Mouse (Mus musculus) spleen, adult 2 months (tissue): ENCODE results near the gene Tmem132d. TPM values are rescaled to one million over a fixed set of nuclear protein-coding genes. Genes with fewer than 3 reads are reported as not detected.

Experiments
- DNase-seq, 2 experiments: peaks; one replicate each; pipeline versions ENCODE4 v3.0.0 to v3.0.0-alpha.2; 2012 to 2021; ENCODE audit warnings: low spot score in 2 of 2, low read depth in 1 of 2
- H3K27ac ChIP-seq: fragments of 200-500 bp; 2 replicates; pipeline ENCODE4 v1.5.1; 2012; ENCODE audit warnings: low read length, inconsistent platforms; ENCODE audit not compliant: insufficient read depth
- H3K27me3 ChIP-seq: fragments of 200-500 bp; 2 replicates; pipeline ENCODE4 v1.6.1; 2012; ENCODE audit warnings: mild to moderate bottlenecking, moderate library complexity, low read length, inconsistent platforms; ENCODE audit not compliant: control insufficient read depth, insufficient read depth
- H3K36me3 ChIP-seq: fragments of 200-500 bp; 2 replicates; pipeline ENCODE4 v1.6.1; 2012; ENCODE audit warnings: mild to moderate bottlenecking, low read length, inconsistent platforms; ENCODE audit not compliant: control insufficient read depth, insufficient read depth
- H3K4me1 ChIP-seq: fragments of 200-500 bp; 2 replicates; pipeline ENCODE4 v1.6.1; 2011; ENCODE audit warnings: inconsistent platforms; ENCODE audit not compliant: control insufficient read depth, insufficient read depth, insufficient read length
- H3K4me3 ChIP-seq: fragments of 200-500 bp; 2 replicates; pipeline ENCODE4 v1.5.1; 2011; ENCODE audit warnings: mild to moderate bottlenecking, inconsistent platforms; ENCODE audit not compliant: insufficient read depth, insufficient read length; ENCODE audit errors: extremely low read depth
- CTCF ChIP-seq: fragments of 200-500 bp; IDR thresholded peaks from 2 replicates; pipeline ENCODE4 v1.5.1; 2011; ENCODE audit warnings: mild to moderate bottlenecking, inconsistent platforms; ENCODE audit not compliant: insufficient read depth, insufficient read length, insufficient replicate concordance; ENCODE audit errors: extremely low read depth
- POLR2A ChIP-seq: fragments of 200-500 bp; IDR thresholded peaks from 2 replicates; pipeline ENCODE4 v1.6.1; 2011; ENCODE audit warnings: low read depth, low read length, inconsistent platforms
- WGBS: fragments of 180-500 bp; shearing (Covaris S2); methylation state at CpG from one replicate; pipeline ENCODE4 v1.1.7; 2018; 5-methylcytosine and 5-hydroxymethylcytosine counted together
- polyA plus RNA-seq: library from polyadenylated mRNA; depleted of rRNA; stranded (reverse); fragments of >200 nt; gene quantifications from 2 replicates; pipeline ENCODE4 v1.2.3, GENCODE M21; 2012

Gene Tmem132d
- polyA plus RNA-seq, 1 experiment, result not detected

DNA sequence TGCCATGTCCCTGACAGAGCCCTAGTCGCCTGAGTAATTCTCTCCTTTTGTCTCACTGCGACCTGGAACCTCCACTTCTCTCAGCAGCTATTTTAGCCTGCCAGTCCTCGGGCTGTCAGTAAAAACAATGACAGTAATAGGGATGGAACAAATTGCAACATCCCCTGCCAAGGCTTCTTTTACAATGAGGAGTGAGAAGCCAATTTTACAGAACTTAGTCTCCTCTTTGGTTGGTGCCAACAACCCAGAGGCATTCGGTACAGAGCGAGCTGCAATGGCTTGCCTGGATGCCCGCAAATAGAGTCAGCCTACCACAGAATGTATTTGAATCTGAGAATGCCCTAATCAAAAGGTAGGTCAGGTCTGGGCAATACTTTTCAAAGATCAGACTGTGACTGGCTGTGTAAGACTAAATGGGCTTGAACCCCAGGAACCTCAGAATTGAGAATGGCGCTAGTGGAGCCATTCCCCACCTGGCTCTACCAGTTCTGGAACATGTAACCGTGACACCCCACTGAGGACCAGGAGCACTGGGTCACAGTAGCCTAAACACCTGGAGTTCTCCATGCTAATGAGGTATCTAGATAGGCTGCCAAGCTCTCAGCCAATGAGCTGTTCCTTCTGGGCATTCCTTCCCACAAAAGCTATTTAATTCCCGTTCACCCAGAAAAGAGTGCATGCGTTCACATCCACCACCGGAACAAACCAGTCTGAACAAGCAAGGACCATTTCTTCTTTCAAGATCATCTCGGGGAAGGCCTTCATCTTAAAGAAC, 273.8 kb downstream of the Tmem132d start:
- Histone ChIP-seq H3K27me3 (no peaks in the 10 kb centered on the region), H3K4me3 (no peak overlapping the region), H3K27ac (no peak overlapping the region), H3K36me3 (no peaks in the 10 kb centered on the region), H3K4me1 (no peaks in the 10 kb centered on the region)
- 83% methylated on average over 12 of the region's 12 CpGs for WGBS
- DNase-seq, result no peak
- TF ChIP-seq POLR2A (no peak), CTCF (no peak)

DNA sequence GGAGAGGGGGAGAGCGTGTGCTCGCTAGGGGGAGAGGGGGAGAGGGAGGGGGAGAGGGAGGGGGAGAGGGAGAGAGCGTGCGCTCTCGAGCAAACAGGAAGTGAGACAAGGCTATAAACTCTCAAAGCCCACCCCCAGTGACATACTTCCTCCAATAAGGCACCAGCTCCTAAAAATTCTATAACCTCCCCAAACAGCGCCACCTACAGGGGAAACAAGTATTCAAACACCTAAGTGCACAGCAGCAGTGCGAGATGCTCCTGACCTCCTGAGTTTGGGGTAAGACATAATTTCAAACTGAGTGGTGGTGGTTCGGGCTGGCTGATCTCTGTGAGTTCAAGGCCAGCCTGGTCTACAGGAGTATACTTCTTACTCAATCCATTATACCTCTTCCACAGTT, 281.4 kb downstream of the Tmem132d start:
- WGBS, result 76% methylated on average over 7 of the region's 8 CpGs

DNA sequence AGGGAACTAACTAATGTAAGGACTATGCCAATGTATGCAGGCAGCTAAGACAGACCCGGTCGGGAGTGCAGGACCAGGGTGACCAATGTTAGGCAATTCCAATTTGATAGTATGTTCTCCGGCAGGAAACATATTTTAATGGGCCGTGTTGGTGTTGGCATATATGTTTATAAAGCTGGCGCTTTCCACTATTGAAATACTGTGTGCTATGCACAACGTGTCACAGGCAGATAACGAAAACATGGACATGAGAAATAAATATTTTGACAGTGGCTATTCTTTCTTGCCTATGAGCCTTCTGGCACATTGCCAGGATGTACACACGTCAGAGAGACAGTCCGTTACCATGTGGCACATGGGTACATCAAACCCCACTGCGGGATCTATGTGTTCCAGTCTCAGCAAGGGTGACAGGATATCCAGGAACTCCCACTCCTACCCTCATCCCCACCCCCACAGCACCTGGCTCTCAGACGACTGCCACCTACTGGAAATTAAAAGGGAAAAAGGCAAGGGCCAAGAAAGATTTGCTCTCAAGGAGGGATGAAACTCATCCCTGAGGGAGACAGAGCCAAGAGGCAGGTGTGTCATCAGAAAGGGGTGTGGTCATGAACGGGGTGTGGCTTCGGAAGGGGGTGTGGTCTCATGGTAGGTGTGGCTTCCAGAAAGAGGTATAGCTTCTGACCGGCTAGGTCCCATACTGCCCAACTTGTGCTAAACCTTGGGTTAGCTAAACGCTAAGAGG, 285.8 kb downstream of the Tmem132d start:
- TF ChIP-seq CTCF (no peak), POLR2A (no peak)
- no peaks in the 10 kb centered on the region for H3K4me1 ChIP-seq
- DNase-seq, result no peak
- 86% methylated on average over 15 of the region's 15 CpGs for WGBS
- H3K27me3 ChIP-seq, result no peaks in the 10 kb centered on the region
- H3K36me3 ChIP-seq, result no peaks in the 10 kb centered on the region
- no peak overlapping the region for H3K4me3 ChIP-seq
- H3K27ac ChIP-seq, result no peak overlapping the region

More for the DNA sequence above, 281.4 kb downstream of the Tmem132d start:
- H3K27me3 ChIP-seq, result no peaks in the 10 kb centered on the region
- no peaks in the 10 kb centered on the region for H3K36me3 ChIP-seq
- H3K27ac ChIP-seq, result no peak overlapping the region
- DNase-seq, result no peak
- TF ChIP-seq POLR2A (no peak), CTCF (no peak)
- no peaks in the 10 kb centered on the region for H3K4me1 ChIP-seq
- no peak overlapping the region for H3K4me3 ChIP-seq

DNA sequence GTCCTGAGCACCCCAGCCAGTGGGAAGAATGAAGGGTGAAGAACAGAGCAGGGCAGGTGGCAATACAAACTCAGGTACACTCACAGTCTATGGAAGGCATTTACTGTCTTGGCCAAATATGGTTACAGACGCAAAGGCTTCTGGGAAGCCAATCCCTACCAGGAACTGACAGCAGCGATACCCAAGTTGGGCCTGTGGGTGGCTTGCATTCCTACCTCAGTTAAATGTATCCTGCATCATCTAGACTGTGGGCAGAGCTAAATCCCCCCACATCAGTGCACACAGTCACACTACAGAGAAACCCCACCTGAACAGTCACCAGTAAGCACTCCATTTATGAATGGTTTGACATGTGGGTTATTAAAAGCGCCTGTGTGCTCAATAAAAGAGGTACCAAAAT, 288.1 kb downstream of the Tmem132d start:
- Histone ChIP-seq H3K36me3 (no peaks in the 10 kb centered on the region), H3K4me1 (no peaks in the 10 kb centered on the region), H3K4me3 (no peak overlapping the region), H3K27ac (no peak overlapping the region), H3K27me3 (no peaks in the 10 kb centered on the region)
- whole genome bisulfite sequencing, result 89% methylated on average over 3 of the region's 3 CpGs
- TF ChIP-seq CTCF (no peak), POLR2A (no peak)
- DNase-seq, result no peak

DNA sequence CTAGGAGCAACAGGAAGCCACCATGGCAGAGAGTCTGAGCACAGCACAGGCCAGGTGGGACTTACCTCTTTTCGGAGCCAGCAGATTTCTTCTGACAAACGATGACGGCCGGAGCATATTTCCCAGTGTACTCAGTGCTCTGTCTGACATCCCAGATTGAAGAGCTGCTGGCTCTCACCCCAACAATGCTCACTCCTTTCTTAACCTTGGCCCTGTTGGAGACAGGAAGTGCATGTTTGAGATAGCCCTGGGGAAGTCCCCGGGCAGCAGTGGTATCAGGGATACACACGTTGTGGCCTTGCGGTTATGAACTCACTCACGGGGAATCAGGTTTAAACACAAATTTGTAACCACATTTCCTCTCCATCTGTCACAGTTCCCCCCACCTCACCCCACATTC, 296.1 kb downstream of the Tmem132d start:
- Histone ChIP-seq H3K27me3 (no peaks in the 10 kb centered on the region), H3K36me3 (no peaks in the 10 kb centered on the region), H3K27ac (no peak overlapping the region), H3K4me3 (no peak overlapping the region), H3K4me1 (no peaks in the 10 kb centered on the region)
- 19% methylated on average over 8 of the region's 8 CpGs for WGBS
- TF ChIP-seq POLR2A, result no peak
- no peak for TF ChIP-seq CTCF
- no peak for DNase-seq

DNA sequence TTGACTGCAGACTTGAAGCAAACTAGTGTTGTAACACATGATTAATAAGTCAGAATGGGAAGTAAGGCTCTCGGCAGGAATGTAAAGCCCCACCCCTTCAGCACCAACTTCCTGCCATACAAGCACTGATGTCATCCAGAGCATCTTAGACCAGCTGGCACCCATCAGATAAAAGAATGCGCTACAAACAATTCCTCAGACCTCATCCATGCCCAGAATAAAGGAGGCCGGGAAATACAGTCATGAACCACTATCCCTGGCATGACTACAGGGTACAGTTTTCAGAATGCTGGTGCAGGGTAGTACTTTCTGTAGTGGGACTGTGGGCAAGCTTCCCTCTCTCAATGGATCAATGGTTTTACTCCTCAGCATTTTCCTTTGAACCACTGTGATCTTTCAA, 310.2 kb downstream of the Tmem132d start:
- no peak for TF ChIP-seq POLR2A
- no peak for TF ChIP-seq CTCF
- 43% methylated on average over 3 of the region's 3 CpGs for WGBS
- no peaks in the 10 kb centered on the region for H3K4me1 ChIP-seq
- no peaks in the 10 kb centered on the region for H3K36me3 ChIP-seq
- no peak overlapping the region for H3K27ac ChIP-seq
- H3K4me3 ChIP-seq, result no peak overlapping the region
- H3K27me3 ChIP-seq, result no peaks in the 10 kb centered on the region
- no peak for DNase-seq

DNA sequence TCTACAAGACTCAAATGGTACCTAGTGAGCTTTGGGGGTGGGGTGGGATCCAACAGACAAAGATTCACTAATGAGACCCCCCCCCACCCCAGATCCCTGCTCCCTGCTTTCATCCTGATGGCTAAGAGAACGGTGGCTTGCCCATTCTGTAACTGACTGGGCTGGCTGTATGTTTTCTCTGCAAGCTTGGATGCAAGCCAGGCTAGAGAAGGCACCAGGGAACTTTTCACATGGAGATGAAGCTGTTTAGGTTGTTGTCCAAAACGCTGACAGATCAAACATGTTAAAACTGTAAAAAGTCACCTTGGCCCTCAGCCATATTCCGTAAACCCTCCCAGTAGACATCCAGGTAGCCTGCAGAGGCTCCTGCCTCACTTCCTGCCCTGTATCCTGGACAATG, 313.7 kb downstream of the Tmem132d start:
- WGBS, result 73% methylated on average over 3 of the region's 3 CpGs
- DNase-seq, result no peak
- Histone ChIP-seq H3K4me3 (no peak overlapping the region), H3K36me3 (no peaks in the 10 kb centered on the region), H3K27me3 (no peaks in the 10 kb centered on the region), H3K27ac (no peak overlapping the region), H3K4me1 (no peaks in the 10 kb centered on the region)
- TF ChIP-seq CTCF (no peak), POLR2A (no peak)
